Mouse (Mus musculus) stomach, embryonic 14.5 days (tissue): ENCODE measurements around the gene Inka1. TPM values are rescaled to one million over a fixed set of nuclear protein-coding genes. Genes with fewer than 3 reads are reported as not detected.

Experiments used
- ATAC-seq: fragments of 200-750 bp; cut with Nextera tagmentation; 2 replicates; pipeline ENCODE4 v1.8.0; 2017; ENCODE audit warnings: low read depth, moderate TSS enrichment; ENCODE audit not compliant: insufficient number of reproducible peaks, insufficient read depth, low FRiP score
- H3K27ac ChIP-seq: fragments of 300-500 bp; sonication (generic); 2 replicates; pipeline ENCODE4 v1.5.1; 2014; ENCODE audit warnings: mild to moderate bottlenecking, low read length, moderate library complexity, mixed read lengths
- H3K27me3 ChIP-seq: fragments of 300-500 bp; sonication (generic); 2 replicates; pipeline ENCODE4 v1.6.1; 2014; ENCODE audit warnings: low read length, control low read depth, mixed read lengths; ENCODE audit not compliant: control insufficient read depth, insufficient read depth
- H3K36me3 ChIP-seq: fragments of 300-500 bp; sonication (generic); 2 replicates; pipeline ENCODE4 v1.6.1; 2014; ENCODE audit warnings: mild to moderate bottlenecking, control low read depth, low read length, moderate library complexity, mixed read lengths; ENCODE audit not compliant: control insufficient read depth, insufficient read depth
- H3K4me1 ChIP-seq: fragments of 300-500 bp; sonication (generic); 2 replicates; pipeline ENCODE4 v1.6.1; 2014; ENCODE audit warnings: low read length, control low read depth, mixed read lengths; ENCODE audit not compliant: control insufficient read depth, insufficient read depth
- H3K4me2 ChIP-seq: fragments of 300-500 bp; sonication (generic); replicated peaks from 2 replicates; pipeline ENCODE4 v1.6.1; 2014; ENCODE audit warnings: low read depth, low read length, control low read depth
- H3K4me3 ChIP-seq: fragments of 300-500 bp; sonication (generic); 2 replicates; pipeline ENCODE4 v1.5.1; 2014; ENCODE audit warnings: low read depth, low read length, control low read depth
- H3K9ac ChIP-seq: fragments of 300-500 bp; sonication (generic); replicated peaks from 2 replicates; pipeline ENCODE4 v1.6.1; 2014; ENCODE audit warnings: low read depth, mild to moderate bottlenecking, control low read depth, low read length, moderate library complexity, mixed read lengths
- H3K9me3 ChIP-seq: fragments of 300-500 bp; sonication (generic); 2 replicates; pipeline ENCODE4 v1.6.1; 2016; ENCODE audit warnings: low read depth, low read length, control low read depth; ENCODE audit not compliant: control insufficient read depth
- WGBS: fragments of 180-500 bp; shearing (Covaris S2); extraction: QIAGEN DNeasy Blood & Tissue Kit; methylation state at CpG from one replicate; pipeline ENCODE4 v1.1.7; 2014; 5-methylcytosine and 5-hydroxymethylcytosine counted together
- polyA plus RNA-seq: library from polyadenylated mRNA; unstranded; fragments of >200 nt; fragmentation: Nextera tagmentation; extraction: Ambion mirVana; gene quantifications from 2 replicates; pipeline ENCODE4 v1.2.1, GENCODE M21; 2014

The Inka1 gene
- polyA plus RNA-seq, 1 experiment from 2014 or later = 64.9 TPM

GRCm38 (mm10) chr9:108010385-108010784, 24.7 kb upstream of the Inka1 start:
- ATAC-seq = no peak
- H3K27ac ChIP-seq = no peak overlapping the region
- H3K9me3 ChIP-seq = no peaks in the 10 kb centered on the region
- H3K27me3 ChIP-seq = no peaks in the 10 kb centered on the region
- no peaks in the 10 kb centered on the region for H3K36me3 ChIP-seq
- H3K4me2 ChIP-seq = no peak overlapping the region
- H3K9ac ChIP-seq = no peak overlapping the region
- H3K4me3 ChIP-seq = no peak overlapping the region
- no peaks in the 10 kb centered on the region; the same call in 1 of the 2 replicates for H3K4me1 ChIP-seq

DNA sequence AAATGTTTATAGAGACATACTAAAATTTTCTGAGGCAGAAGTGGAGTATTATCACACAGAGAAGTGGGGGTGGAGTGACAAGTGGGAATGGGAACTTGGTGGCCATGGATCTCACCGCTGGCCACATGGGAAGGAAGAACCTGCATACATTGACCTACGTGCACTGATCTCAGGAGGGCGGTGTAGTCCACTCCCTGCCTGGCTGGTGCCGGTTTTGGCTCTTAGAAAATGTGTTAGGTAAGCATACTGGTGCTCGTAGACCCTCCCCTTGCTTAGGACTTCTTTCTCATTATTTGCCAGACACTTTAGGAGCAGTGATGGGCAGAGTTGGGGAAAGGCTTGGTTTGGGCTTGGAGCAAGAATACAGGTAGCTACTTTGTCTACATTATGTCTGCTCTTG, 22.4 kb upstream of the Inka1 start:
- 80% methylated on average over 5 of the region's 5 CpGs for WGBS

GRCm38 (mm10) chr9:108003531-108003890, 17.8 kb upstream of the Inka1 start:
- peak overlapping the region; percentile 83 for H3K4me2 ChIP-seq
- H3K4me3 ChIP-seq = peak overlapping the region; percentile 94
- ATAC-seq = no peak
- peak overlapping the region; percentile 89; the same call in 1 of the 2 replicates for H3K9ac ChIP-seq
- WGBS = 13% methylated on average over 8 of the region's 8 CpGs
- H3K4me1 ChIP-seq = peaks cover 15% of the 10 kb centered on the region
- no peaks in the 10 kb centered on the region for H3K9me3 ChIP-seq
- peak overlapping the region; percentile 87; the same call in 1 of the 2 replicates for H3K27ac ChIP-seq
- H3K27me3 ChIP-seq = no peaks in the 10 kb centered on the region
- no peaks in the 10 kb centered on the region for H3K36me3 ChIP-seq

More for the DNA sequence above, 22.4 kb upstream of the Inka1 start:
- Histone ChIP-seq H3K36me3 (no peaks in the 10 kb centered on the region), H3K9ac (no peak overlapping the region), H3K4me2 (no peak overlapping the region), H3K4me3 (no peak overlapping the region), H3K27ac (no peak overlapping the region), H3K27me3 (no peaks in the 10 kb centered on the region), H3K4me1 (peaks cover 10% of the 10 kb centered on the region), H3K9me3 (no peaks in the 10 kb centered on the region)
- no peak for ATAC-seq

DNA sequence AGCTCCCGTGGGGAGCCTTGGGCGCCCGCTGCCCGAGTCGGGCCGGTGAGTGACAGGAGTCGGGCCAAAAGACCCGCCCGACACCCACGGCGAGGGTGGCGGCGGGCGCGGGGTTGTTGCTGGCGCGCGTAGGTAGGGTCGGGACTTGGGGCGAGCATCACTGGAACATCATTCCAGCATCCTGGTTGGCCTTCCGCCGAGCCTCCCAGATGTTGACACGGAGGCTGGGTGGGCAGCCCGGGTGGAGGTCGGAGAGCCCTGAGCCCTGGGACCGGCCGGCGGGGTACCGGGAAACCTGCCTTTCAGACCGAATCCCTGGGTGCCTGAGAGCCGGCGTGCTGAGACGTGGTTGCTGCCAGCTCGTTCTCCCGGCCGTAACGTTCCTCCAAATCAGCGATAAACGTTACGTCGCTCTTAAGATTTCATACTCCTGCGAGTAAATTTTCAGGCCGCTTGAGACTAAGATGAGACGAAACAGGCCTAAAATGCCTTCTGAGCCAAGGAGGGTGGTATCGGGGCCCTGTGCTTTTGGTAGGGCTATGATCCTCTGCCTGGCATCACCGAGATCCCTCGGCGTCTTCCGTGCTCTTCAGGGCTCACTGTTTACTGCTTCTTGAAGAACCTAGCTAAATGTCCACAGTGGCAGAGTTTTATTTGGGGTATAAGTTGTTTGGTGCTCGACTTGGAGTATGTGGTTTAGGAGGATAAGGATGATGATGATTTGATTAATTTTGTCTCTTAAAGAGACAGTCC, 17.3 kb upstream of the Inka1 start:
- under 1% methylated on average over 50 of the region's 50 CpGs for WGBS
- ATAC-seq = no peak; the same call in 1 of the 2 replicates

GRCm38 (mm10) chr9:108001922-108002770, 16.5 kb upstream of the Inka1 start, which contains the start of gene Ip6k1:
Gene Ip6k1, plus strand, starts transcription at chr9:108002501.
- under 1% methylated on average over 51 of the region's 51 CpGs for WGBS
- H3K4me2 ChIP-seq = peak within 1 kb of the TSS; percentile 83
- H3K4me3 ChIP-seq = peak within 1 kb of the TSS; percentile 94
- H3K4me1 ChIP-seq = peaks cover 15% of the 10 kb centered on the region
- no peaks in the 10 kb centered on the region for H3K27me3 ChIP-seq
- H3K9ac ChIP-seq = peak within 1 kb of the TSS; percentile 89
- no peaks in the 10 kb centered on the region for H3K36me3 ChIP-seq
- H3K9me3 ChIP-seq = no peaks in the 10 kb centered on the region
- peak; percentile 99 for ATAC-seq
- H3K27ac ChIP-seq = peak within 1 kb of the TSS; percentile 87

More for the DNA sequence above, 17.3 kb upstream of the Inka1 start:
- Histone ChIP-seq H3K4me1 (peaks cover 15% of the 10 kb centered on the region), H3K27ac (peak overlapping the region; percentile 87), H3K36me3 (no peaks in the 10 kb centered on the region), H3K27me3 (no peaks in the 10 kb centered on the region), H3K9me3 (no peaks in the 10 kb centered on the region), H3K4me3 (peak overlapping the region; percentile 94), H3K9ac (peak overlapping the region; percentile 89), H3K4me2 (peak overlapping the region; percentile 83)

DNA sequence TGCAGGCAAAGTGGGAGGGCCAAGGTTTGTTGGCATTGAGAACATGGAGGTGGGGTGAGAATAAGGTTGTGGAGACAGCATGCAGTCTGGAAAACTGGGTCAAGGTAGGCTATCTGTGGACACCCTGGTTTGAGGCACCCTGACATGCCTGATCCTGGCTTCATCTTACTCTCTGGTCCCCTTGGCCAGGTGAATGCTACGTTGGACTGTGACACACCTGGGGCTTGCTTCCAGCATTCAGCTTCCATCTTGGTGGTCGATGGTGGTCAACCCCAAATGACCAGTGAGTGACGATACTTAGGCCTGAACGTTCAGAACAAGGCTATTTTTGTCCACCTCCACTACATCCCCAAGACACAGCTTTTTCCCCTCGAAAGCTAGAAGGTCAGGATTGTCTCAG, 10.4 kb upstream of the Inka1 start, which contains the start of gene Gm20662:
Gene Gm20662 (plus strand): TSS at position 301 of the 400 bp plus-strand sequence.
- Histone ChIP-seq H3K4me1 (no peaks in the 10 kb centered on the region), H3K4me2 (no peak within 1 kb of the TSS), H3K27ac (no peak within 1 kb of the TSS), H3K36me3 (no peaks in the 10 kb centered on the region), H3K9ac (no peak within 1 kb of the TSS), H3K9me3 (no peaks in the 10 kb centered on the region), H3K4me3 (no peak within 1 kb of the TSS), H3K27me3 (no peaks in the 10 kb centered on the region)
- WGBS = 88% methylated on average over 5 of the region's 5 CpGs
- no peak for ATAC-seq

GRCm38 (mm10) chr9:107995513-107995912, 9.8 kb upstream of the Inka1 start:
- WGBS = 93% methylated on average over 21 of the region's 21 CpGs
- H3K27ac ChIP-seq = no peak overlapping the region
- H3K4me1 ChIP-seq = no peaks in the 10 kb centered on the region
- no peak overlapping the region for H3K9ac ChIP-seq
- no peak for ATAC-seq
- H3K4me2 ChIP-seq = no peak overlapping the region
- no peaks in the 10 kb centered on the region for H3K36me3 ChIP-seq
- no peaks in the 10 kb centered on the region for H3K27me3 ChIP-seq
- no peak overlapping the region for H3K4me3 ChIP-seq
- no peaks in the 10 kb centered on the region for H3K9me3 ChIP-seq

GRCm38 (mm10) chr9:107994464-107994863, 8.8 kb upstream of the Inka1 start:
- H3K36me3 ChIP-seq = no peaks in the 10 kb centered on the region
- no peak overlapping the region for H3K4me3 ChIP-seq
- H3K27me3 ChIP-seq = no peaks in the 10 kb centered on the region
- no peaks in the 10 kb centered on the region for H3K4me1 ChIP-seq
- H3K4me2 ChIP-seq = no peak overlapping the region
- ATAC-seq = no peak
- 51% methylated on average over 2 of the region's 2 CpGs for WGBS
- no peaks in the 10 kb centered on the region for H3K9me3 ChIP-seq
- no peak overlapping the region for H3K9ac ChIP-seq
- no peak overlapping the region for H3K27ac ChIP-seq
